Mouse (Mus musculus) liver, embryonic 14.5 days (tissue): ENCODE measurements at regions not wholly inside any gene's neighbourhood (a gene's known extent, or its start where the extent isn't known, plus 50 kb on each side); places are given as distances from the start of the nearest gene placed in this dataset.

ENCODE experiments used
- CTCF ChIP-seq: IDR thresholded peaks from 2 replicates; pipeline ENCODE4 v1.5.1; 2016; ENCODE audit warnings: antibody characterized with exemption, low read depth, control low read depth
- EP300 ChIP-seq: IDR thresholded peaks from 2 replicates; pipeline ENCODE4 v1.6.1; 2016; ENCODE audit warnings: antibody characterized with exemption, low read depth

DNA sequence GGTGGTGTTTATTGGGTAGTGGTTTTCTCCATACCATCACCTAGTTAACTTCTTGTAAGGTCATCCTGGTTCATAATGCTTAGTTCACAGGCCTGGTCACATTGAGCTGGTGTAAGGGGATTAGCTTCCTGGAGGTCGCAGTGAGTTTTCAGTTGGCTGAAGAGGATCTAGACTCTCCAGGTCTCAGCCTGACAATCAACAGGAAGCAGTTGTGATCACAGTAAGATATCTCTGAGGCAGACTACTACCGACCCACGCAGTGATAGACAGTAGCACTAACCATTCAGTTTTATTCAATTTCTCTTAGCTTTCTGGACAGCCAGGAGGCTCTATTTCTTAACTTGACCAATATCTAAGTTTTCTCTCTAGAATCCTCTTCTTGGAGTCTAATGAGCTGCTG is 108.5 kb upstream of the Prdm1 start:
- TF ChIP-seq CTCF, result no peak
- TF ChIP-seq EP300, result peak; percentile 46; the same call in 1 of the 2 replicates
